Mouse (Mus musculus) forebrain, postnatal 0 days (tissue): ENCODE results near the gene Itpkb. TPM values are rescaled to one million over a fixed set of nuclear protein-coding genes. Genes with fewer than 3 reads are reported as not detected.
A peak's percentile ranks its signal among the peaks of the same experiment; 100 is the strongest.

ENCODE experiments used
- ATAC-seq: fragments of 200-750 bp; cut with Nextera tagmentation; 2 replicates; pipeline ENCODE4 v1.8.0; 2017; ENCODE audit warnings: mild to moderate bottlenecking, moderate library complexity
- DNase-seq: peaks from one replicate; pipeline ENCODE4 v3.0.0-alpha.2; 2015
- H3K27ac ChIP-seq: fragments of 300-500 bp; sonication (generic); 2 replicates; pipeline ENCODE4 v1.5.1; 2014; ENCODE audit warnings: low read depth, mild to moderate bottlenecking, antibody characterized with exemption, low read length, moderate library complexity, mixed read lengths
- H3K27me3 ChIP-seq: fragments of 300-500 bp; sonication (generic); 2 replicates; pipeline ENCODE4 v1.6.1; 2014; ENCODE audit warnings: mild to moderate bottlenecking, low read length, mixed read lengths; ENCODE audit not compliant: insufficient read depth
- H3K36me3 ChIP-seq: fragments of 300-500 bp; sonication (generic); 2 replicates; pipeline ENCODE4 v1.6.1; 2014; ENCODE audit warnings: mild to moderate bottlenecking, moderate library complexity; ENCODE audit not compliant: insufficient read depth
- H3K4me1 ChIP-seq: fragments of 300-500 bp; sonication (generic); 2 replicates; pipeline ENCODE4 v1.6.1; 2014; ENCODE audit warnings: antibody characterized with exemption; ENCODE audit not compliant: insufficient read depth
- H3K4me2 ChIP-seq: fragments of 300-500 bp; sonication (generic); 2 replicates; pipeline ENCODE4 v1.6.1; 2014; ENCODE audit warnings: low read depth, mild to moderate bottlenecking, moderate library complexity
- H3K4me3 ChIP-seq: fragments of 300-500 bp; sonication (generic); 2 replicates; pipeline ENCODE4 v1.5.1; 2014; ENCODE audit warnings: low read depth, low read length, mixed read lengths
- H3K9ac ChIP-seq: fragments of 300-500 bp; sonication (generic); 2 replicates; pipeline ENCODE4 v1.6.1; 2014; ENCODE audit warnings: mild to moderate bottlenecking
- H3K9me3 ChIP-seq: fragments of 300-500 bp; sonication (generic); 2 replicates; pipeline ENCODE4 v1.6.1; 2016; ENCODE audit warnings: low read length
- CTCF ChIP-seq: sonication (generic); IDR thresholded peaks from 2 replicates; pipeline ENCODE4 v1.5.1; 2016; ENCODE audit warnings: antibody characterized with exemption, control low read depth, low read depth
- WGBS: fragments of 180-500 bp; shearing (Covaris S2); extraction: QIAGEN DNeasy Blood & Tissue Kit; methylation state at CpG from one replicate; pipeline ENCODE4 v1.1.7; 2014; 5-methylcytosine and 5-hydroxymethylcytosine counted together
- polyA plus RNA-seq: library from polyadenylated mRNA; unstranded; fragments of >200 nt; fragmentation: Nextera tagmentation; extraction: Ambion mirVana; gene quantifications from 2 replicates; pipeline ENCODE4 v1.2.1, GENCODE M21; 2015
- total RNA-seq: library from RNA; depleted of rRNA; stranded (reverse); fragments of >200 nt; gene quantifications from 2 replicates; pipeline ENCODE4 v1.2.3, GENCODE M21; 2014

Gene Itpkb
- total and polyA plus RNA-seq, 2 experiments from 2014 or later, result 1.9 to 6.4 TPM

DNA sequence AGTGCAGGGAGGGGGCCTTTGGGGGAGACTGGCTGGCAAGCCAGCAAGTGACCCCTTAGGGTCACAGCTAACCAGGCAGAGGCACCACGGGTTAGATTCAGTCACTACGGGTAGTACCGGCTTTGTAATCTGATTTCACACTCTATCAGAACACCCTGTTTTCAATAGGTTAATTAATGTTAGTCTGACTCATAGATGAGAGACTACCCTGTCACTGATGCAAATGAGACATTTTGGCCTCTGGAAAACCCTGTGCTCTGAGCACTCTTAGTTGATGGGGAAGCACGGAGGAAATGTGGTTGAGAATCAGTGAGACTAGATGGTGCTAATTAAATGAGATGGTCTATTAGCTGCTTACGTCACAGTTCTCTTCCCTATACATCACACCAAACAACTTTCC, 26.7 kb upstream of the Itpkb start:
- no peaks in the 10 kb centered on the region for H3K4me1 ChIP-seq
- H3K4me2 ChIP-seq, result no peak overlapping the region
- 51% methylated on average over 5 of the region's 5 CpGs for WGBS
- no peak for TF ChIP-seq CTCF
- H3K36me3 ChIP-seq, result no peaks in the 10 kb centered on the region
- no peak overlapping the region for H3K9ac ChIP-seq
- no peaks in the 10 kb centered on the region for H3K9me3 ChIP-seq
- DNase-seq (no peak), ATAC-seq (no peak)
- H3K27me3 ChIP-seq, result no peaks in the 10 kb centered on the region
- no peak overlapping the region for H3K27ac ChIP-seq
- H3K4me3 ChIP-seq, result no peak overlapping the region

DNA sequence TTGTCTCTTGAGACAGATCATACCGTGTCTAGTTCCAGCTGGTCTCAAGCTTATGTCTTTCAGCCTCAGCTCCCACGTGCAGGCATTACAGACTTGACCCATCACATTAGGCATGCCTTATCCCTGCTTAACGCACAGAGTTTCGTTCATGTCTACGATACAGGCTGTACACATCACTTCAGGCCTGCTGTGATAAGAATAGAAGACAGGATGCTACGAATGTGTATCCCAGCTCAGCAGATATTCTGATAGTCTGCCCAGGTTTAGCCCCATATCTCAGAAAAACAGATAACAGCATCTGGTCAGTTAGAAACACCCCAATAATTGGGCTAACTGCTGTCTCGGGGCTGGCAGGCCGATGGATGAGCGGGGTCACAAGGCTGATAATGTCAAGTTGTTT, 23.4 kb upstream of the Itpkb start:
- ATAC-seq, result no peak
- no peaks in the 10 kb centered on the region for H3K9me3 ChIP-seq
- WGBS, result 87% methylated on average over 9 of the region's 9 CpGs
- H3K36me3 ChIP-seq, result no peaks in the 10 kb centered on the region
- TF ChIP-seq CTCF, result no peak
- H3K27me3 ChIP-seq, result no peaks in the 10 kb centered on the region
- H3K9ac ChIP-seq, result no peak overlapping the region
- H3K4me3 ChIP-seq, result no peak overlapping the region
- H3K27ac ChIP-seq, result no peak overlapping the region
- no peaks in the 10 kb centered on the region for H3K4me1 ChIP-seq
- DNase-seq, result no peak
- no peak overlapping the region for H3K4me2 ChIP-seq

DNA sequence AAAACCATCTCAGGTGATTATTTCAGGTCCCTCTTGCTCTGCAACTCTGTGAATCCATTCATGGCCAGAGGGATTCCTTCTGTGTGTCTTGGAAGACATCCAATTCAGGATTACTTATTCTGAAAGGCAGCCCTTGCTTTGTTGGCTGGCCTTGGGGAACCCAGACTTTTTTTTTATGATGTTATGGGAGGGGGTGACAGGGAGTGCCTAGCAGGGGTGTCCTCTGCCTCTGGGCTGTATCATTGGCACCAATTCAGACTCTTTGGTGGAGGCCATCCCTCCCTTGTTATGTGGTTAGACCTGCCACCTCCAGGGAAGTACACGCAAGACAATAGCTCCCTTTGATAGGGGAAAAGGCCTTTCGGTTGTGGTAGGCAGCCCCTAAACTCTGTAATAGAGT, 22.6 kb upstream of the Itpkb start:
- no peaks in the 10 kb centered on the region for H3K9me3 ChIP-seq
- no peak for TF ChIP-seq CTCF
- WGBS, result 39% methylated on average over 2 of the region's 2 CpGs
- no peak overlapping the region for H3K9ac ChIP-seq
- H3K4me3 ChIP-seq, result no peak overlapping the region
- ATAC-seq (no peak), DNase-seq (no peak)
- no peak overlapping the region for H3K4me2 ChIP-seq
- H3K27ac ChIP-seq, result no peak overlapping the region
- peaks cover 3% of the 10 kb centered on the region; the same call in 1 of the 2 replicates for H3K4me1 ChIP-seq
- H3K36me3 ChIP-seq, result no peaks in the 10 kb centered on the region
- H3K27me3 ChIP-seq, result no peaks in the 10 kb centered on the region

DNA sequence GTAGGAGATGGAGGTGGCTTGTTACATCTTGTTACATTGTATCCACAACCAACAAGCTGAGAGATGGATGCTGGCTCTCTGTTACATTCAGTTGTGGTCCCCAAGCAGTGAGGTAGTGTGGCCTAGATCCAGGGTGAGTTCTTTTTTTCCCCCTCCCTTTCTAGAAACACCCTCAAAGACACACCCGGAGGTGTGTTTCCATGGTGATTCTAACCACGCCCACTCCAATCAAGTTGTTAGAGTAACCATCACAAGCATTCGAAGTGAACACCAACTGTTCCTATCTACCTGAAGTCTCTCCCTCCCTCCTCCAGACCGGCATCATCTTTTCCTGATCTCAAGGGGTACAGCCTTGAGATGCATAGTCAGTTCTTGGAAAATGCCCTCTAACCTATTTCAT, 21.4 kb upstream of the Itpkb start:
- TF ChIP-seq CTCF, result no peak
- Histone ChIP-seq H3K4me3 (no peak overlapping the region), H3K36me3 (no peaks in the 10 kb centered on the region), H3K27me3 (no peaks in the 10 kb centered on the region), H3K27ac (no peak overlapping the region), H3K9me3 (no peaks in the 10 kb centered on the region), H3K4me1 (peaks cover 14% of the 10 kb centered on the region; the same call in 1 of the 2 replicates), H3K9ac (no peak overlapping the region), H3K4me2 (no peak overlapping the region)
- ATAC-seq (no peak), DNase-seq (no peak)
- 83% methylated on average over 4 of the region's 4 CpGs for WGBS

DNA sequence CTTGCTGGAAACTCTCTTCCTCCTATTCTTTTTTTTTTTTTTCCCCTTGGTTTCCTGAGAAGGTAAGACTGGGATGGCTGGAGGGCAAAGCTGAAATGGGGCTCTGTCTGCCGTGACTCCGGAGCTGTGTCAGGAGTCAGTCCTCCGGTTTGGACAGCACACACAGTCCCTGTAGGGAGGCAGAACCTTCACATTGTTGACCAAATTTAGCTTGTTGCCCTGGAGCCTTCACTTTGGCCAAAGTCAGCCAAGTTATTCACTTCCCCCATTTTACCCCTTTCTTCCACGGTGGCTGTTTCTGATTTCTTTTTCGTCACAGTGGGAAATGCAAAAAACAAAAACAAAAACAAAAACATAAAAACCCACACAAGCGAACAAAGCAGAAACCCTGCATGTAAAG, 18.0 kb upstream of the Itpkb start:
- Histone ChIP-seq H3K4me3 (no peak overlapping the region), H3K9me3 (no peaks in the 10 kb centered on the region), H3K27ac (no peak overlapping the region), H3K4me1 (peaks cover 14% of the 10 kb centered on the region; the same call in 1 of the 2 replicates), H3K4me2 (no peak overlapping the region), H3K27me3 (no peaks in the 10 kb centered on the region), H3K36me3 (no peaks in the 10 kb centered on the region), H3K9ac (no peak overlapping the region)
- no peak for DNase-seq
- ATAC-seq, result no peak
- TF ChIP-seq CTCF, result no peak
- 60% methylated on average over 6 of the region's 6 CpGs for WGBS

DNA sequence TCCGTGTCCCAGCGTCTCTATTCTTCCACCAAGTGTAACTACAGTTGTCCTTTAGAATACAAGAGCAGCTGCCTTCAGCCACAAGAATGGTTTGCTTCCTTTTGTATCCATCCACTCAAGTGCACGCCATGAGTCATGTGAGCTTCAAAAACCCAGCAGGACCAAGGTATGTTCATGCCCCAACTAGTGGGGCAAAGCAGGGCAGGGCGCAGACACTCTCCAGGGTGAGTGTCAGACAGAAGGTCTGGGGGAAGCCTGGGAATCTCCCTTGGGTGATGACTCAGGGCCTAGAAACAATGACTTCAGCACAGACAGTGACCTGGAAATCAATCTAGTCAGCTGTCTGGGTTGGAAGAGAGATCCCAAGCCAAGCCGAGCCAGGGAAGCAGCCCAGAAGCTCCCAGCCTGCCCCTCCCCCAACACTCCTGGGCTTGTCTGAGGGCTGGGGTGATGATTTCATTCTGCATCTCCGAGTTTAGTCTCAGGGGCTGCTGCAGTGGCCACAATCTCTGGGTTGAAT, 17.4 kb upstream of the Itpkb start:
- 18% methylated on average over 6 of the region's 6 CpGs for WGBS
- Histone ChIP-seq H3K36me3 (no peaks in the 10 kb centered on the region), H3K27me3 (no peaks in the 10 kb centered on the region), H3K4me1 (peaks cover 14% of the 10 kb centered on the region; the same call in 1 of the 2 replicates), H3K27ac (no peak overlapping the region), H3K4me2 (peak overlapping the region; percentile 41), H3K9ac (no peak overlapping the region), H3K9me3 (no peaks in the 10 kb centered on the region), H3K4me3 (no peak overlapping the region)
- peak; percentile 69 for DNase-seq
- TF ChIP-seq CTCF, result no peak
- ATAC-seq, result peak; percentile 71

DNA sequence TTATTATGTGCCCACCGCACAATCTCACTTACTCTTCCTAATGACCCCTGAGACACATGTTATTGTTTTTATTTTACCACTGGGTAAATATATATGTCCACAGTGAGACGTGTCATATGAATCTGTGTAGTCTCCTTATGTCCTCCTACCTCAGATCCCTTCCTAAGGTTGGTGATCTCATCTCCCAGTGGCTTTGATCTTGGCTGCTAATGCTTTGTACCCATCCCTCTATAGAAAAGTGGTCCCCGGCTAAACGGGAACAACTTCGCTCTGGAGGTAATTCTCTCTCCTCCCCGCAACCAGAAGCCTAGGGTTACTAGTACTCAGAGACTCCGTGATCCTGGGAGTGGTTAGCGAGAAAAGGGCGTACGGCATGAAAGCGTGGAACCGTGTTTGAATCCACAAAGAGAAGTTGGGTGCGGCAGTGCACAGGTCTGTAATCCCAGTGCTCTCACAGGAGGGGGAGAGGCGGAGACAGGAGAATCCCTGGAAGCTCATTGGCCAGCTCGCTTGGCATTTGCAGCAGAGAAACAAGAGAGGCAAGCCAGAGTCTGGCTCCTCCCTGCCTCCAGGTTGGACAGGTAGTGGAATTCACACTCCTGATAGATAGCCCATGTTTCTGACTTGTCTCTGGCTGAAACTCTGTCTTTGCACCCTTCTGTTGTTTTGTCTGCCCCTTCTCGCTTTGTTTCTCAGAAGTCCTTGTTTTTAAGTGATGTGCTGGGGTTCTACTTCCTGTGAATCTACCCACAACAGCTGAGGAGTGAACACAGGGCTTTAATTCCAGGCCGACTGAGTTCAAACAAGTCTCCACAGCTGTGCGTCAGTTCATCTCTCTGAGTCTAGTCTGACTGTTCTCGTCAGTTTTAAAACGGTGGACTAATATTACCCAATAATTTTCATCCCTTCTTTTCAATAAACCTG, 16.5 kb upstream of the Itpkb start:
- peak overlapping the region; percentile 28 for H3K4me3 ChIP-seq
- no peak for TF ChIP-seq CTCF
- no peaks in the 10 kb centered on the region for H3K27me3 ChIP-seq
- H3K9ac ChIP-seq, result peak overlapping the region; percentile 42
- no peaks in the 10 kb centered on the region for H3K36me3 ChIP-seq
- H3K9me3 ChIP-seq, result no peaks in the 10 kb centered on the region
- DNase-seq (peak; percentile 77), ATAC-seq (peak; percentile 91)
- WGBS, result 9% methylated on average over 20 of the region's 20 CpGs
- H3K4me2 ChIP-seq, result peak overlapping the region; percentile 41
- H3K4me1 ChIP-seq, result peaks cover 14% of the 10 kb centered on the region; the same call in 1 of the 2 replicates
- H3K27ac ChIP-seq, result no peak overlapping the region
